Mouse (Mus musculus) cerebellum, adult 2 months (tissue): ENCODE measurements at regions not wholly inside any gene's neighbourhood (a gene's known extent, or its start where the extent isn't known, plus 50 kb on each side); places are given as distances from the start of the nearest gene placed in this dataset.

Experiments used
- CTCF ChIP-seq: fragments of 200-500 bp; IDR thresholded peaks from 2 replicates; pipeline ENCODE4 v1.5.1; 2011; ENCODE audit warnings: low read depth, mild to moderate bottlenecking, control low read depth, low read length, moderate library complexity, borderline replicate concordance; ENCODE audit not compliant: insufficient read depth
- POLR2A ChIP-seq: fragments of 200-500 bp; IDR thresholded peaks from 2 replicates; pipeline ENCODE4 v1.6.1; 2011; ENCODE audit warnings: low read length, control low read depth, borderline replicate concordance; ENCODE audit not compliant: insufficient read depth

- TF ChIP-seq CTCF (no peak), POLR2A (no peak)
Measured at GRCm38 (mm10) chr1:189108260-189109035, 100.8 kb upstream of the Kctd3 start.
